Mouse (Mus musculus) liver, adult 10 weeks (tissue): Measurements from ENCODE around the gene Ctxn1. TPM values are rescaled to one million over a fixed set of nuclear protein-coding genes. Genes with fewer than 3 reads are reported as not detected.

ENCODE experiments used
- polyA plus RNA-seq: library from polyadenylated mRNA; stranded (reverse); fragments of 350-450 nt; fragmentation: Illumina TruSeq; extraction: RNeasy Lipid Tissue Mini Kit (QIAGEN cat#74804); gene quantifications from one replicate; pipeline ENCODE4 v1.2.3, GENCODE M21; 2014; ENCODE audit warnings: low read depth, low replicate concordance

Gene Ctxn1
- polyA plus RNA-seq, result not detected

GRCm38 (mm10) chr8:4259125-4259804 is at the start of gene Ctxn1:
Ctxn1 (minus strand) TSS chr8:4259274.

DNA sequence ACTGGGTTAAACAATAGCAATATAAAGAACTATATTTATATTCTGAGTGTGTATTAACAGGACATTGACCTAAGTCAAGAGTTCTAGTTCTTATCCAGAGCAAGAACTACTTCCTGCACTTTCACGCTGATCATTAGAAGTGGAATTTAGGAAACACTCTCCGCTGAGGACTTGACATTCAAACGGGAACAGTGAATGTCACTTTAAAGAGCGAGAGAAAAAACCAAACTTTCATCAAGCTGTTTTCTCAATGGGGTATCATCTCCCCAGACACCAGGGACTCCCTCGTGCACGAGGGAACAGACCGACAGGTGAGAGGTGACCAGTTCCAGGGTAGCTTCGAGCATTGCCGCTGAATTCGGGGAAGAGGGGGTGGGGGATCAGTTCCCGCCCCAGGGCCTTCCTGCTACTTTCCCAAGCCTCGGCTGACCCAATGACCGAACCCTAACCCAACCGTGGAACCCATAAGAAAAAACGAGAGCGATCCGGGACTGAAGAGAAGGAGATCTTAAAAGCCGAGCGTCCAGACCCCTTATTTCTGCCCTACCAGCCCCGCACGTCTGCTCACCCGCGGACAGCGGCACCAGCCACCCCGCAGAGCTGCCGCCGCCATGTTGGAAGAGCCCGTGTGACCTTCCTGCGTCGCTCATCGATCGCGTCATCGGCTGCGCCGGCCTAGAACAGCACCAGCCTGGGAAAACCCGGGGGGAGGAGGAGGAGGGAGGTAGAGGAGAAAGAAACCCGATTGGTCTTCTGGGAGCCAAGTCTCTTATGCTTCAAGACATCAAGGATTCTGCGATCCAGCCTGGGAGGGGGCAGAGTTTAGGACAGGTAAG is 16.4 kb upstream of the Ctxn1 start, which contains the start of gene Timm44:
Timm44 (minus strand) TSS at position 639 of the 836 bp plus-strand sequence.

DNA sequence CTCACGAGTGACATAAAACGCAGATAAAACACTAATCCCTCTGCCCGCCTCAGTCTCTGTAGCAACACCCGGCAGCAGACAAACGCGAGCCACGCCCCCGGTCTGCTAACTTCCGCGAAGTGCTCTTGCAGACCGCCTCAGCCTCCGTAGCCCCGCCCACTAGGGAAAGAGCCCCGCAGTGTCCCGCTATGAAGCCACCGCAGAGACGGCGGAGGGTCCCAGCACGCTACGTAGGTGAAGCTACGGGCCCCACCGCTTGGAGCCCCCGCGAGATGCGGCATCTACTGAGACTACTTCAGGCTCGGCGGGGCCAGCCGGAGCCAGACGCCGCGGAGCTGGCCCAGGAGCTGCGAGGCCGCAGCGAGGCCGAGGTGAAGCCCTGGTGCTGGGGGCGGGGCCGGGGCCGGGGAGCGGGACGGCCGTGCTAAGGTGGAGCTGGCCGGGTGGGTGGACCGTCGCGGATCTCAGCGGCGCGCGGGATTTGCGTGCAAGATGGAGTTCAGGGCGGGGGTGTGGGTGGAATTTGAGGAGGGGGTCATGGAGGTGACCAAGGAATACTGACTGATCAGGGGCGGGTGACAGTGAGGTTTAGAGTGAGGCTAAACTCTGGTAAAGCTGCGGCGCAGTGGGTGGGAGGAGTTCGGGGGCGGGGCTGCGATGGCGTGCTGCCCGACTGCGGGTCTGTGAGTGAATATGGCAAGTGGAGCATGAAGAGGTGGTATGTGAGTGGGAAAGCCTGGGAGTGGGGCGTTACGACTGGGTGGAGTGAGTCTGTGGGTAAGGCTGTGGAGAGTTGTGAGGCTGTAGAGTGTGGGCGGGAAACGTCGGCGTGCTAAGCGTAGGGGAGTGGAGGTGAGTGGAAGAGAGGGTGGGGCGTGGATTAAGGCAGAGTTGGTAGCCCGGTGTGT is 5.9 kb downstream of the Ctxn1 start, which contains the start of gene Snapc2:
Snapc2 (plus strand) TSS at position 147 of the 908 bp plus-strand sequence.

GRCm38 (mm10) chr8:4247951-4248540 is 11.0 kb downstream of the Ctxn1 start, which contains the start of gene Tgfbr3l:
Tgfbr3l (plus strand) TSS chr8:4248214.

DNA sequence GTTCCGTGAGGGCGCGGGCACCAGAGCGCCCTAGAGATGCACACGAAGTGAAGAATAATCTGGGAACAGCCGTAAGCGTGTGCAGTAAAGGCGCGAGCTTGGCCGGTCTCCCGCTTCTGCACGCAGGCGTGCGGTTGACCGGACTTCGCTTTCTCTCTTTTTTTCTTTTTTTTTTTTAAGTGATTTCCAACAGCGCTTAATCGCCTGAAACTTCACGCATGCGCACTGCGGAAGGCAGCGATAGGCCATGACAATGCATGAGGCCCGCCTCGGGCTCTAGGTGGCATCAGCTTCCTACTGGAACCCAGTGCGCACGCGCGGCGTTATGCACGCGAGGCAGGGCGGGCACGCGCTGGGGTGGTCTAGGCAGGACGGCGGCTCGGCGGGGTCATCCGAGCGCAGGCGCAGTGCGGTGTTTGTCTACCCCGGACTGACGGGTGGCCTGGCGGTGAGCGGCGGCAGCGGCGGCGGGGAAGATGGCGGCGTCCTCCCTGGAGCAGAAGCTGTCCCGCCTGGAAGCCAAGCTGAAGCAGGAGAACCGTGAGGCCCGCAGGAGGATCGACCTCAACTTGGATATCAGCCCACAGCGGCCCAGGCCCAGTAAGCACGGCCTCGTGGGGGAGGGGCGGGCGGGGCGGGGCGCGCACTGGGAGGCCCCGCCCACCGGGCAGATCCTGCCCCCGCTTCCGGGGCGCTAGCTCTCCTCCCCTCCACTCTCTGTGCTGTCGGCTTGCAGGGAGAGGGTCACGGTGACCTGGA is 20.5 kb downstream of the Ctxn1 start, which contains the start of the genes Map2k7 and Gm49320:
Map2k7 (plus strand) TSS at position 307 of the 759 bp plus-strand sequence.
Gm49320 (plus strand) TSS at position 432 of the 759 bp plus-strand sequence.

GRCm38 (mm10) chr8:4226739-4227347 is 32.2 kb downstream of the Ctxn1 start, which contains the start of gene Lrrc8e:
Lrrc8e (plus strand) TSS chr8:4226827.

DNA sequence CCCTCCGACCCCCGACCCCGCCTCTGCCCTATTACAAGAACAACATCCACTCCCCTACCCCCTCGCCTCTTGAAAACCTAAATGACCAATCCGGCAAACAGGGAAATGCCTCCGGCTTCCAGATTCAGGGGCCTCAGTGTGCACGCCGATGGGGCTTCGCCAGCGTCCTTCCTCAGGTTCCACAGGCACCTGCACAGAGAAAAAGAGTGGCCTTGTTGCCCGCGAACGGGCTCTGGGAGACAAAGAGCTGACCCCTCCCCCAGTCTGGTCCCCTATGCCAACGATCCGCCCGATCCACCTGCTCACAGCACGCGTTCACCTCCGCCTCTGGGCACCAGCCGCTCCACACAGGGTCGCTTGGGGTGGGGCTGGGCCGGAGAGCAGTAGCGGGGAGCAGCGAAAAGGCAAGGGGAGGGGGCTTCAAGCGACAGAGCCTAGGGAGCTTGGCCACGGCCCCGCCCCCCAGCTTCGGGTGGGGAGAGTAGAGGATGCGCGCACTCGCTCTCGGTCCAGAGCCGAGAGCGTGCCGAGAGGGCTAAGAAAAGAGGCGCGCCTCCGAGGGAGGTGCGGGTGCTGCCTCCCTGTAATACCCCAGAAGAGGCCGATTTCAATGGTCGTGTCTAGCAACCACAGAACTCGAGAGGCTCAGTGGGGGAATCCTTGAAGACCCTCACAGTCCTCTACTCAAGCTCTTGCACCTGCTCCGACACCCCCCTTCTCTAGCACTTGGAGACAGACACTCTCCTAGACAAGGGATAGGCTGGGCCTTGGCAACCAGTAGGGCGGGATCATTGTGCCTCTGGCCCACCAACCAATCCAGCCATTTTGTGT is 42.1 kb downstream of the Ctxn1 start, which contains the start of gene Prr36:
Prr36 (minus strand) TSS at position 669 of the 831 bp plus-strand sequence.

Other genes with a start within 250 kb of the Ctxn1 start
- not detected for gene Cd209f, start 153.4 kb downstream of the Ctxn1 start, polyA plus RNA-seq
- gene Cd209g, start 125.2 kb downstream of the Ctxn1 start, polyA plus RNA-seq, result not detected
- 1.2 TPM for gene Evi5l, start 92.7 kb downstream of the Ctxn1 start, polyA plus RNA-seq
- gene Prr36, start 41.8 kb downstream of the Ctxn1 start, polyA plus RNA-seq, result not detected
- gene Lrrc8e, start 32.4 kb downstream of the Ctxn1 start, polyA plus RNA-seq, result 0.13 TPM
- 4.9 TPM for gene Map2k7, start 20.5 kb downstream of the Ctxn1 start, polyA plus RNA-seq
- not detected for gene Gm49320, start 20.4 kb downstream of the Ctxn1 start, polyA plus RNA-seq
- 7.4 TPM for gene Tgfbr3l, start 11.1 kb downstream of the Ctxn1 start, polyA plus RNA-seq
- 3.2 TPM for gene Snapc2, start 6.2 kb downstream of the Ctxn1 start, polyA plus RNA-seq
- 74.0 TPM for gene Timm44, start 16.6 kb upstream of the Ctxn1 start, polyA plus RNA-seq
- gene Ccl25, start 65.9 kb upstream of the Ctxn1 start, polyA plus RNA-seq, result 13.1 TPM
- 31.0 TPM for gene Elavl1, start 66.1 kb upstream of the Ctxn1 start, polyA plus RNA-seq
- 1.6 TPM for gene Cers4, start 233.8 kb upstream of the Ctxn1 start, polyA plus RNA-seq